Mouse (Mus musculus): ENCODE measurements around the gene Dvl1.

The Dvl1 gene

DNA sequence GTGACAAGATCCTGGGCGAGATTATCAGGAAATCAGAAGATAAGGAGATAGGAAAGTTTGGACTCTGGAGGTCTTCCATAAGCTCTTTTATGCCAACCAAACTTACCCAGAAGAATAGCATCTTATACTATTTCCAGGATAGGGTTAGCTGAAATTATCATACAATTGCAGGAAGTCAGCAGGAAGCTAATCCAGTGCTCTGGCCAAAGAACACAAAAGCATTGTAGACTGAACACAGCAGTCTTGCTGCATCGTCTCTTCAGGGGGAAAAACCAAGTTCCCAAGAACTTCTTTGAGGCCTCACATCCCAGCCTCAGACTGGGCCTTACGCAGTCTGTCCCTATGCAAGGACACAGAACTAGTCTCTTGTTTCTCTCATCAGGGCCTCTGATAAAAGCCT lies 36.4 kb downstream of the Dvl1 start:
- DNase-seq (ENCODE audit: low spot score): no peak

DNA sequence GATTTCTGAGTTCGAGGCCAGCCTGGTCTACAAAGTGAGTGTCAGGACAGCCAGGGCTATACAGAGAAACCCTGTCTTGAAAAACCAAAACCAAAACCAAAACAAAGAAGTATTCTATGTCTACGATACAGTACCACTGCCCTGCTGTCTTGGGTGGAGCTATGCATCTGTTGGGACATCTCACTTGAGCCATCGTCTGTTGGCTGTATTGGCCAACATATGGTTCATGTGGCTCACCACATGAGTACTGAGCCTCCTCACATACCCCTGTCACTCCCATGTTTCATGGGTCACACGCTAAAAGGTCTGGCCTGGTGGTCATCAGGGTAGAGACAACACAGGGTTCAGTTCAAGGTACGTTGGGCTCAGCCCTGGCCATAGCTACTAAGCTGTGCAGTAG lies 39.1 kb downstream of the Dvl1 start:
- DNase-seq (ENCODE audit: low spot score): no peak

DNA sequence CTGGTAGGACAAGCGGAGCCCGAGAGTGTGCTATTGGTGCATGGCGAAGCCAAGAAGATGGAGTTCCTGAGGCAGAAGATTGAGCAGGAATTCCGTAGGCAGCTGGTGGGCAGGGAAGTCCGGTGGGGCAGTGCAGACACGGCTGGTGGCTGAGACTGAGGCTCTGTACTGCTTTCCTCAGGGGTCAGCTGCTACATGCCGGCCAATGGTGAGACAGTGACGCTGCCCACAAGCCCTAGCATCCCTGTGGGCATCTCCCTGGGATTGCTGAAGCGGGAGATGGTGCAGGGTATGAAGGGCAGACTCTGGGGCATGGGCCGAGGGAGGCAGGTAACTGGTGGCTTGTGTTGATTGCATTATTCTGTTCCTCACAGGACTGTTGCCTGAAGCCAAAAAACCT lies 40.5 kb downstream of the Dvl1 start:
- DNase-seq (ENCODE audit: low spot score): no peak

GRCm38 (mm10) chr4:155888181-155888580 lies 41.0 kb downstream of the Dvl1 start:
- DNase-seq (ENCODE audit: low spot score): no peak

- no peak for DNase-seq (ENCODE audit: low spot score)
These were observed 42.1 kb downstream of the Dvl1 start for GRCm38 (mm10) chr4:155889316-155889715.

DNA sequence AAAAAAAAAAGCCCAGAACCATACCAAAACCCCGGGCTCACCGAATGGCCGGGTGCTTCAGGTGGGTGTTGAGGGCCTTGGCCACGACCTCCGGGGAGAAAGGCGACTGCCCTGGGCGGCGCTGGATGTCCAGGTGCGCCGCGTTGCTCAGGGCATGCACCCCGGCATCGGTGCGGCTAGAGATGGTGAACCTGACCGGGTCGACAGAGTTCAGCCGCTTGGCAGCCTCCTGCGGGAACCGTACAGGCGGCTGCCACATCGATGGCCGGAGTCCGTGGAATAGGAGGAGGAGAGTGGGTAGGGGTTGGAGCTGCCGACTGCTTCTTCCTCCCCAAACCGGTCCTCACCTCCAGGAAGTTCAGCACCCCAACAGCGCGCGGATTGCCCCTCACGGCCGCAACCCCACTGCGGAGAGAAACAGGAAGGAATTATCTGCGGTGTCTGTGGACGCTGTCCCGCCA lies 43.8 kb downstream of the Dvl1 start:
- DNase-seq (ENCODE audit: low spot score): no peak

- DNase-seq (ENCODE audit: low spot score): peak; percentile 89
These were observed 44.4 kb downstream of the Dvl1 start, which contains the start of the genes Pusl1 and Acap3 for GRCm38 (mm10) chr4:155891551-155892001. Gene Pusl1, minus strand, starts transcription at chr4:155891781. Gene Acap3, plus strand, starts transcription at chr4:155891822.

DNA sequence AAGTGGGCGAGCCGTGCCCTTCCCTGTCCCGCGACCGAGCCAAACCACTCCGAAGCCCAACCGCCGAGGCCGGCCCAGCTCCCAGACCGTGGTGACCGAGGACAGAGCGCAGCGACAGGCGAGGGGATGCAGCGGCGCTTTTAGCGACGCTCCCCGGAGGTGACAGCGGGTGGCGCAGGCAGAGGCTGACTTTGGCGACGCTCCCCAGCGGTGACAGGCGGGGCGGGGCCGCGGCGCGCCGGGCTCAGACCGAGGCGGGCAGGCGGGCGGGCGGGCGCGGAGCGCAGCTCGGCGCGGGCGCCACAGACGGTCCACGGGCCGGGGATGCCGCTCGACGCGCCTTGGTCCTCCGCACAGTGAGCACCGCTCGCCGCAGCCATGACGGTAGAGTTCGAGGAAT lies 44.8 kb downstream of the Dvl1 start:
- DNase-seq (ENCODE audit: low spot score): peak; percentile 65

- no peak for DNase-seq (ENCODE audit: low spot score)
These were observed 45.4 kb downstream of the Dvl1 start for GRCm38 (mm10) chr4:155892438-155893211.

- DNase-seq (ENCODE audit: low spot score): no peak
These were observed 46.0 kb downstream of the Dvl1 start for GRCm38 (mm10) chr4:155893212-155893690.

DNA sequence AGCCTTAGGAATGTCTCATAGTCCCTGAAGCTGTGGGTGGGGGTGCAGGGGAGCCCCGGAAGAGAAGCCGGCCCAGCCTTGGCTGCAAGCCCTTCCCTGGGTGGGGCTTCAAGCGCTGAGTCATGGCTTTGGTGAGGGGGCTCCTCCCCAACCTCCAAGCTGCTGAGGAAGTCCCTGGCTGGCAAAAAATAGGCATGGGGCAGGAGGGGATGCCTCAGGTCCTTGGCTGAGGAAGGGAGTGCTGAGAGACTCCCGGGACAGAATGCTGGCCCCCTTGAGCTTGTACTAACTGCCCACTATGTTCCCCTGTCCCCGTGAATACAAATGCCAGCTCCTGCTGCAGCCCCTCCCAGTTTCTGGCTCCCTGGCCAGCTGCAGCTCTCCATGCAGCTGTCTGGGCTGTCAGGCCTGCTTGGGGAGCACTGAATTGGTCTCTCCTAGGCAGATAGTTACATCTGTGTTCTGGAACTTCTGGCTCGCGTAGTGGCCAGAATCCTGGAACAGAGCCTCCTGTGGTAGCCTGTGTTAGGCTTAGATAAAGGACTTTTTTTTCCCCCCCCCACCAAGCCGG lies 47.2 kb downstream of the Dvl1 start:
- peak; percentile 62 for DNase-seq (ENCODE audit: low spot score)

- no peak for DNase-seq (ENCODE audit: low spot score)
These were observed 48.0 kb downstream of the Dvl1 start for GRCm38 (mm10) chr4:155895216-155895615.

- DNase-seq (ENCODE audit: low spot score): no peak
These were observed 48.6 kb downstream of the Dvl1 start for GRCm38 (mm10) chr4:155895826-155896225.

DNA sequence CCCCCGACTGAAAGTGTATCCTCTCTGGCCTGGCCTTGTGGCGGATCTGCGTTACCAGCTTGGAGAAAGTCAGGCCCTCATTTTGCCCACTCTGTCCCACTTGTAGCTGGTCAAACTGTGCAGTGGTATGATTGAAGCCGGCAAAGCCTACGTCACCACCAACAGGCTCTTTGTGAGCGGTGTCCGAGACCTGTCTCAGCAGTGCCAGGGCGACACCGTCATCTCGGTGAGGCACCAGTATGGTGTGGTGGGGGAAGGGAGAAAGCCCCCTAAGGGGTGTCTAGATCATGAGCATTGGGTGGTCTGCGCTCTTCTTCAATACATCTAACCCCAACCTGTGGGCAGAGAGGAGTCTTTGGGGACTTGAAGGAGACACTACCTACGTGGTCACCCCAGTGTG lies 49.3 kb downstream of the Dvl1 start:
- DNase-seq (ENCODE audit: low spot score): no peak

DNA sequence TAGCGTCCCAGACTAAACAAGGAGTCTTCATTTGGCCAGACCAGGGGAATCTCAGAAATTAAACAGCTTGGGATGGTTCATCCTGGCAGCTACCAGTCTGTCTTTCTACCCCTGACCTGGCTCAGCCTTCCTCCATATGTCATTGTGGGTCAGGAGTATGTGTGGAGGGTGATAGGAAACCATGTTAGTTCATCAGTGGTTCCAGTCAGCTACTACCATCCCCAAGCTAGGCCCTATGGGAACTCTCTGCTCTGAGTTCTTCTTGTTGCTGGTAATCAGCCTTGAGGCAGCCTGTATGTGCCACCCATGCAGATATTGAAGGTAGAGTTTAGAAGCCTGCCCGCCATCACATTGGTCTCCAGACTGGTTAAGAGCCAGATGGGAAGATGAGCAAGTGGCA lies 51.1 kb downstream of the Dvl1 start:
- DNase-seq (ENCODE audit: low spot score): no peak

DNA sequence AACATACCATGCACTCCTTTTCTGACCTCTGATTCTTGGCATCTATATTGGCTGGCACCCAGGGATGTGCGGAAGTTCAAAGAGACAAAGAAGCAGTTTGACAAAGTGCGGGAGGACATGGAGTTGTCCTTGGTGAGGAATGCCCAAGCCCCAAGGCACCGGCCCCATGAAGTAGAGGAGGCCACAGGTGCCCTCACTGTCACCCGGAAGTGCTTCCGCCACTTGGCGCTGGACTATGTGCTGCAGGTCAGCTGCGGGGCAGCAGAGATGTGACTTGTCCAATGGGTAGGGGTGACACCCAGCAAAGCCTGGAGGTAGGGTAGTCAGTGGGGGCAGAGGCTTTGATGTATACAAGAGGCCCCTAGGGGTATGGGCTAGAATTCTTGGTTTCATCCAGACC lies 52.2 kb downstream of the Dvl1 start:
- no peak for DNase-seq (ENCODE audit: low spot score)

- no peak for DNase-seq (ENCODE audit: low spot score)
These were observed 54.0 kb downstream of the Dvl1 start for GRCm38 (mm10) chr4:155901205-155901604.

- DNase-seq (ENCODE audit: low spot score): no peak
These were observed 56.0 kb downstream of the Dvl1 start for GRCm38 (mm10) chr4:155903246-155903645.

DNA sequence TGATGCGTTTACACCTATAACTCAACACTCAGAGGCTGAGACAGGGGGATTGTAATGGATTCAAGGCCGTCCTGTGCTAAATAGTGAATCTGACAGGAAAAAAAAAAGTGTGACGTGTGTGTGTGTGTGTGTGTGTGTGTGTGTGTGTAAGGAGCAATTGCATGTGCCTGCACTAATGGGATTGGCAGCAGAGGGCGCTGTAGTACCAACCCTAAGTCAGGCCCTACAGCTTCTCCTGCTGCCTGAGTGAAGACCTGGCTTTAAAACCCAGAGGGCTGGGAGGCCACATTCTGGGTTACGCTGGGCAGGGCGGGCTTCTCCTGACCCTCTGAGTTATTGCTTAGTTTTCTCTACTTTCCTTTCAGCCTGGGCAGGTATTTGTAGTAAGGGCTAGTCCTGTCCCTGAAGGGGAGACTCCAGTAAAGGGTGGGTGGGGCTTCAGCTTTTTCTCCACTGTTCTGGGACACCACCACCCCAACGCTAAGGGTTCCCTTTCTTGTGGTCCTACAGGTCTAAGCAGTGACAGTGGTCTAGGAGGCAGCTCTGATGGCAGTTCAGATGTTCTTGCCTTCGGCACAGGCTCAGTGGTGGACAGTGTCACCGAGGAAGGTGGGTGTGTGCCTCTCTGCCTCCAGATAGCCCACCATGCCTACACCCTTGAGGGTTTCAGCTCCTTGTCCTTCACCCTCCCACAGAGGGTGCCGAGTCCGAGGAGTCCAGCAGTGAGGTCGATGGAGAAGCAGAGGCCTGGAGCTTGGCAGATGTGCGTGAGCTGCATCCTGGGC lies 57.3 kb downstream of the Dvl1 start:
- DNase-seq (ENCODE audit: low spot score): peak; percentile 1

GRCm38 (mm10) chr4:155905634-155906033 lies 58.4 kb downstream of the Dvl1 start:
- DNase-seq (ENCODE audit: low spot score): peak; percentile 0

- no peak for DNase-seq (ENCODE audit: low spot score)
These were observed 58.9 kb downstream of the Dvl1 start for GRCm38 (mm10) chr4:155906125-155906524.

DNA sequence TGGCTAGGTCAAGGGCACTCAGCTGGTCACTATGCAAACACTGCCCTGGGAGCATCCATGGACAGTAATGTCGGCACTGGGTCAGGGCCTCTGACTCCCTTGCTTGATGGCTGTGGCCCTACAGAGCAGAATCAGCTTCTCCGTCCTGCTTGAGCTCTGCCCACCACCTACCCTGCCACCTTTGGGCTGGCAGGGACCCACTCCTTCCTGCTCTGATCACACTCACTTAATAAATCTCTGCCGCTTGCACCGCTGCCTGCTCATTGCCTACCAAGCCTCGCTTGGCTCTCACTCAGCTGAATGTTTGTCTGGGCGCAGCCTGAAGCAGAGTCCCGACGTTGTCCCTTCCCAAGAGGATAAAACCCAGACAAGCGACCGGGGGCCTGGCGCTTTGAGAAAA lies 59.8 kb downstream of the Dvl1 start:
- peak; percentile 1 for DNase-seq (ENCODE audit: low spot score)

GRCm38 (mm10) chr4:155908281-155908680 lies 61.1 kb downstream of the Dvl1 start:
- DNase-seq (ENCODE audit: low spot score): peak; percentile 1

Data from ovary, adult 18-20 months (tissue).